Mouse (Mus musculus) olfactory bulb, adult 2 months (tissue): ENCODE measurements around the gene Wscd2.

Experiments used
- CTCF ChIP-seq: fragments of 200-500 bp; IDR thresholded peaks from 2 replicates; pipeline ENCODE4 v1.5.1; 2012; ENCODE audit warnings: low read depth, mild to moderate bottlenecking, low read length, moderate library complexity; ENCODE audit not compliant: insufficient read depth
- POLR2A ChIP-seq: fragments of 200-500 bp; IDR thresholded peaks from 2 replicates; pipeline ENCODE4 v1.6.1; 2012; ENCODE audit warnings: mild to moderate bottlenecking, low read depth, low read length, moderate library complexity; ENCODE audit not compliant: insufficient read depth

GRCm38 (mm10) chr5:113619151-113619550 lies 129.0 kb downstream of the Wscd2 start:
- TF ChIP-seq CTCF (no peak), POLR2A (no peak)
